Mouse (Mus musculus) left cerebral cortex, adult 8-10 months (tissue): ENCODE results near the gene Nudt21. TPM values are rescaled to one million over a fixed set of nuclear protein-coding genes. Genes with fewer than 3 reads are reported as not detected.

Experiments used
- DNase-seq, 2 experiments: peaks; one replicate each; pipeline ENCODE4 v3.0.0; 2022; ENCODE audit warnings: low spot score in 2 of 2
- total RNA-seq, 4 experiments: library from RNA; stranded (reverse); gene quantifications; 2 replicates each; pipeline ENCODE4 v1.2.4; 2022

Gene Nudt21
- total RNA-seq: 10 to 100 TPM; 42.5 to 50.6 (median 47.7) TPM

GRCm38 (mm10) chr8:94036944-94037524 lies at the start of gene Nudt21, which contains the start of gene Ogfod1:
Nudt21 (minus strand) TSS chr8:94037031.
Ogfod1 (plus strand) TSS chr8:94037198.
- DNase-seq: peak; percentile 92 to 95

GRCm38 (mm10) chr8:94076461-94077192 lies 39.8 kb upstream of the Nudt21 start:
- DNase-seq: no peak

GRCm38 (mm10) chr8:94068793-94069192 lies 32.0 kb upstream of the Nudt21 start:
- no peak for DNase-seq

- DNase-seq: no peak
Observed at GRCm38 (mm10) chr8:94066121-94066863, 29.5 kb upstream of the Nudt21 start.

GRCm38 (mm10) chr8:94057157-94057854 lies 20.5 kb upstream of the Nudt21 start:
- DNase-seq: no peak

- DNase-seq: no peak
Observed at GRCm38 (mm10) chr8:94052696-94053095, 15.9 kb upstream of the Nudt21 start.

- DNase-seq: no peak
Observed at GRCm38 (mm10) chr8:94047845-94048244, 11.0 kb upstream of the Nudt21 start.

- DNase-seq: no peak
Observed at GRCm38 (mm10) chr8:94037806-94038205, 975 bp upstream of the Nudt21 start.

- peak; percentile 35 to 52 for DNase-seq
Observed at GRCm38 (mm10) chr8:94036541-94036940, 290 bp downstream of the Nudt21 start.

- DNase-seq: no peak
Observed at GRCm38 (mm10) chr8:94035200-94035599, 1.6 kb downstream of the Nudt21 start.

- no peak for DNase-seq
Observed at GRCm38 (mm10) chr8:94033601-94034000, 3.2 kb downstream of the Nudt21 start.

- no peak for DNase-seq
Observed at GRCm38 (mm10) chr8:94029701-94030100, 7.1 kb downstream of the Nudt21 start.

GRCm38 (mm10) chr8:94023916-94024315 lies 12.9 kb downstream of the Nudt21 start:
- DNase-seq: no peak

- no peak for DNase-seq
Observed at GRCm38 (mm10) chr8:94013026-94013612, 23.7 kb downstream of the Nudt21 start.

- DNase-seq: peak; percentile 30 to 39
Observed at GRCm38 (mm10) chr8:94012013-94012951, 24.5 kb downstream of the Nudt21 start, which contains the start of gene Amfr. Amfr (minus strand) TSS chr8:94012842.

- peak in 1 of 2 experiments; percentile 25 for DNase-seq
Observed at GRCm38 (mm10) chr8:94011076-94012012, 25.5 kb downstream of the Nudt21 start.

GRCm38 (mm10) chr8:94010101-94010705 lies 26.6 kb downstream of the Nudt21 start:
- no peak for DNase-seq

GRCm38 (mm10) chr8:94009243-94009845 lies 27.5 kb downstream of the Nudt21 start:
- DNase-seq: no peak
